In genomic region chr3:75942303-75943060, GRCm38 (mm10) we compare ENCODE assay signal across 8 mouse cellular contexts. TPM values are rescaled to one million over a fixed set of nuclear protein-coding genes. Genes with fewer than 3 reads are reported as not detected.
DNase-seq lines count a peak whose midpoint lies in the region; ATAC-seq lines count a peak whose summit lies in the region.

No protein-coding gene starts in this region.

- no peak overlapping the region for H3K4me3 ChIP-seq in kidney, embryonic 14.5 days (ENCODE audit: low read length)
- no peak overlapping the region for H3K4me3 ChIP-seq in brown adipose tissue, adult 24 weeks (ENCODE audit: insufficient read depth, low read depth, low read length)
- H3K4me3 ChIP-seq in embryonic facial prominence, embryonic 14.5 days (ENCODE audit: low read depth, low read length) = no peak overlapping the region
- no peak overlapping the region for H3K4me3 ChIP-seq in liver, embryonic 11.5 days (ENCODE audit: low read depth, low read length)
- no peak overlapping the region for H3K4me3 ChIP-seq in midbrain, embryonic 16.5 days (ENCODE audit: low read depth, low read length)

- H3K36me3 ChIP-seq in kidney, embryonic 14.5 days (ENCODE audit: control insufficient read depth, insufficient read depth, low read length) = no peaks in the 10 kb centered on the region; the same call in 1 of the 2 replicates
- H3K36me3 ChIP-seq in embryonic facial prominence, embryonic 14.5 days (ENCODE audit: control insufficient read depth, insufficient read depth, low read length) = no peaks in the 10 kb centered on the region
- H3K36me3 ChIP-seq in liver, embryonic 11.5 days (ENCODE audit: control insufficient read depth, insufficient read depth, low read length) = 0 out of 2 replicates have a peak, but pooled peaks cover 3% of the 10 kb centered on the region
- no peaks in the 10 kb centered on the region for H3K36me3 ChIP-seq in midbrain, embryonic 16.5 days (ENCODE audit: control insufficient read depth, insufficient read depth, low read length)

- H3K9me3 ChIP-seq in kidney, embryonic 14.5 days (ENCODE audit: control insufficient read depth, low read length) = no peaks in the 10 kb centered on the region
- no peaks in the 10 kb centered on the region for H3K9me3 ChIP-seq in embryonic facial prominence, embryonic 14.5 days (ENCODE audit: control insufficient read depth, low read length)
- no peaks in the 10 kb centered on the region for H3K9me3 ChIP-seq in liver, embryonic 11.5 days (ENCODE audit: control insufficient read depth, low read length)
- no peaks in the 10 kb centered on the region for H3K9me3 ChIP-seq in midbrain, embryonic 16.5 days (replicated peaks; ENCODE audit: control insufficient read depth, low read length, poor library complexity, severe bottlenecking)

- no peak for DNase-seq in kidney, adult 8-10 months
- peak; percentile 81 for DNase-seq in embryonic facial prominence, embryonic 14.5 days (ENCODE audit: low spot score)
- no peak for DNase-seq in liver, embryonic 11.5 days (ENCODE audit: low spot score)
- no peak for DNase-seq in thymus, postnatal 14 days
- DNase-seq in spleen, adult 18-20 months = no peak

- H3K4me2 ChIP-seq in kidney, embryonic 14.5 days (replicated peaks; ENCODE audit: low read depth, low read length) = no peak overlapping the region
- no peak overlapping the region for H3K4me2 ChIP-seq in embryonic facial prominence, embryonic 14.5 days (ENCODE audit: low read depth, low read length)
- no peak overlapping the region for H3K4me2 ChIP-seq in liver, embryonic 11.5 days
- H3K4me2 ChIP-seq in midbrain, embryonic 16.5 days (ENCODE audit: low read length) = no peak overlapping the region

- 72% methylated on average over 12 of the region's 12 CpGs for WGBS in kidney, embryonic 14.5 days
- 40% methylated on average over 12 of the region's 12 CpGs for WGBS in embryonic facial prominence, embryonic 14.5 days
- 80% methylated on average over 12 of the region's 12 CpGs for WGBS in liver, embryonic 11.5 days
- WGBS in midbrain, embryonic 16.5 days = 75% methylated on average over 12 of the region's 12 CpGs

- peak; percentile 46 for ATAC-seq in kidney, embryonic 14.5 days (ENCODE audit: low FRiP score, low TSS enrichment)
- peak; percentile 70 for ATAC-seq in embryonic facial prominence, embryonic 14.5 days (ENCODE audit: low read depth)
- ATAC-seq in liver, embryonic 11.5 days (replicated peaks; ENCODE audit: low FRiP score) = 0 out of 2 replicates have a peak, but pooled peaks have one; percentile 20
- ATAC-seq in midbrain, embryonic 16.5 days = no peak

- H3K27ac ChIP-seq in kidney, embryonic 14.5 days (ENCODE audit: low read depth, low read length) = no peak overlapping the region
- peak overlapping the region; percentile 17; the same call in 1 of the 2 replicates for H3K27ac ChIP-seq in brown adipose tissue, adult 24 weeks (replicated peaks; ENCODE audit: low read depth, low read length)
- peak overlapping the region; percentile 49 for H3K27ac ChIP-seq in embryonic facial prominence, embryonic 14.5 days (replicated peaks; ENCODE audit: low read depth, low read length)
- H3K27ac ChIP-seq in liver, embryonic 11.5 days (ENCODE audit: low read depth, low read length) = no peak overlapping the region
- H3K27ac ChIP-seq in midbrain, embryonic 16.5 days (ENCODE audit: low read length) = no peak overlapping the region

- no peaks in the 10 kb centered on the region for H3K27me3 ChIP-seq in kidney, embryonic 14.5 days (ENCODE audit: control insufficient read depth, insufficient read depth, low read length)
- no peaks in the 10 kb centered on the region for H3K27me3 ChIP-seq in embryonic facial prominence, embryonic 14.5 days (replicated peaks; ENCODE audit: control insufficient read depth, insufficient read depth, low read length)
- H3K27me3 ChIP-seq in liver, embryonic 11.5 days (replicated peaks; ENCODE audit: control insufficient read depth, insufficient read depth, low read length) = no peaks in the 10 kb centered on the region
- H3K27me3 ChIP-seq in midbrain, embryonic 16.5 days (ENCODE audit: control insufficient read depth, insufficient read depth, low read depth, low read length) = no peaks in the 10 kb centered on the region

- H3K9ac ChIP-seq in kidney, embryonic 14.5 days (ENCODE audit: low read depth, low read length) = no peak overlapping the region
- H3K9ac ChIP-seq in embryonic facial prominence, embryonic 14.5 days (ENCODE audit: low read depth, low read length) = no peak overlapping the region
- no peak overlapping the region for H3K9ac ChIP-seq in liver, embryonic 11.5 days (ENCODE audit: low read depth, low read length)
- H3K9ac ChIP-seq in midbrain, embryonic 16.5 days (ENCODE audit: low read depth, low read length) = no peak overlapping the region

- H3K4me1 ChIP-seq in kidney, embryonic 14.5 days (ENCODE audit: control insufficient read depth, insufficient read depth, low read length) = peaks cover 8% of the 10 kb centered on the region; the same call in 1 of the 2 replicates
- peaks cover 5% of the 10 kb centered on the region for H3K4me1 ChIP-seq in brown adipose tissue, adult 24 weeks (ENCODE audit: control insufficient read depth, insufficient read depth, insufficient read length, low read length)
- peaks cover 15% of the 10 kb centered on the region for H3K4me1 ChIP-seq in embryonic facial prominence, embryonic 14.5 days (ENCODE audit: control insufficient read depth, insufficient read depth, low read length)
- H3K4me1 ChIP-seq in liver, embryonic 11.5 days (replicated peaks; ENCODE audit: control insufficient read depth, insufficient read depth, low read length) = no peaks in the 10 kb centered on the region
- no peaks in the 10 kb centered on the region for H3K4me1 ChIP-seq in midbrain, embryonic 16.5 days (ENCODE audit: control insufficient read depth, insufficient read depth, low read length)

RNA-seq across cellular contexts. Expression of gene Golim4, which starts 14.3 kb away (rescaled TPM):
- 44.3 and 51.7 TPM in 2 replicates for polyA plus RNA-seq in kidney, embryonic 14.5 days (2014; fragmentation: Nextera tagmentation; extraction: Ambion mirVana)
- polyA plus RNA-seq in brown adipose tissue, adult 24 weeks (2012; ENCODE audit: insufficient read depth, insufficient read length, missing spikeins) = 34.6 and 35.9 TPM in 2 replicates
- polyA plus RNA-seq in embryonic facial prominence, embryonic 14.5 days (2014; fragmentation: Nextera tagmentation; extraction: Ambion mirVana) = 57.4 and 58.0 TPM in 2 replicates
- polyA plus RNA-seq in liver, embryonic 11.5 days (2014; fragmentation: Nextera tagmentation; extraction: Ambion mirVana) = 30.1 and 32.4 TPM in 2 replicates
- polyA plus RNA-seq in midbrain, embryonic 16.5 days (2015; fragmentation: Nextera tagmentation; extraction: Ambion mirVana) = 16.4 and 16.7 TPM in 2 replicates

Comparison
In these comparisons a context has a peak if more than half of its experiments do, and no peak if none do; other contexts are left out.
1. H3K27ac ChIP-seq: peak in brown adipose tissue, adult 24 weeks (single experiment) and embryonic facial prominence, embryonic 14.5 days (single experiment); none in kidney, embryonic 14.5 days (single experiment), liver, embryonic 11.5 days (single experiment) and midbrain, embryonic 16.5 days (single experiment).